Mouse (Mus musculus): ENCODE results near the gene Sdc1. TPM values are rescaled to one million over a fixed set of nuclear protein-coding genes. Genes with fewer than 3 reads are reported as not detected.

Sdc1 gene
- polyA plus RNA-seq, 2 experiments from 2014 or later, result 0.32 TPM; not detected in 1

DNA sequence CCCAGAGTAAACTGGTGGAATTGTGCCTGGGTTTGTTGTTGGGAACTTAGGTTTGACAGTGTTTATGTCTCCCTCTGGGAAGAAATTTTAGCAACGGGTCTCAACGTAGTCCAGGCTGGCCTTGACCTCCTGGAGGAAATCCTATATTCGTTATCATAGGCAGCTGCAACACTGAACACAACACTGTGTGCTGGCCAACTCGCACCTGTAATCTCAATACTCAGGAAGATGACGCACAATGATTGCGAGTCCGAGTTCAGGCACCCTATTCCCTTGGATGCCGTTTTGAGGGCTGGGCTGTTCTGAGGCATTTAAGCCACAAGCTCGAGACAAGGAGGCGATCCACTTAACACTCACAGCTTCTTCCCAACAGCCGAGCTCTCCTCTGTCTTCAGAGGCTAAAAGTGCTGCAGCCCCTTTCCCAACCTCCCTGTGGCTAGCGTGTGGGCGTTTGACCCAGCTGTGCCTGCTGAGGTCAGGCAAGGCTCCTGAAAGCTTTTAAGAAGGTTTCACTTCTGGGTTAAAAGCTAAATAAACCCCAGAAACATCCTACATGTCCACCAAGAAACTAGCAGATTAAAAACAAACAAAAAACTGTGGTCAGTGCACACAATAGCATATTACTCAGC lies 58.0 kb downstream of the Sdc1 start:
- no peak for ATAC-seq

DNA sequence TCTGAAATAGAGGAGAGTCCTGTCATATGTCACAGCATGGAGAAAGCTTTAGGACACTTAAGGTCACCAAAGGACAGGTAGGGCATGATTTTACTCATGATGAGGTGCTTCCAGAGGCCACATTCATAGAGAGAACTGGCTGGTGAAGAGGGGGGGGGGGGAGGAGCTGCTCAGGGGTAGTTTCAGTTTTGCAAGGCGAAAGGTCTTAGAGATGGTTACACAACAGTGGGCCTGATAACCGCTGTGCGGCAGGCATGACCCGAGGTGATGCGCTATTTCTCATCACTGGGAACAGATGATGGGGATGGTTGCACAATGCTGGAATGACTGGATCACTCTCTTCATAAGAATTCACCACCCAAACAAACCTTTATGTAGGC lies 58.5 kb downstream of the Sdc1 start:
- ATAC-seq, result no peak

DNA sequence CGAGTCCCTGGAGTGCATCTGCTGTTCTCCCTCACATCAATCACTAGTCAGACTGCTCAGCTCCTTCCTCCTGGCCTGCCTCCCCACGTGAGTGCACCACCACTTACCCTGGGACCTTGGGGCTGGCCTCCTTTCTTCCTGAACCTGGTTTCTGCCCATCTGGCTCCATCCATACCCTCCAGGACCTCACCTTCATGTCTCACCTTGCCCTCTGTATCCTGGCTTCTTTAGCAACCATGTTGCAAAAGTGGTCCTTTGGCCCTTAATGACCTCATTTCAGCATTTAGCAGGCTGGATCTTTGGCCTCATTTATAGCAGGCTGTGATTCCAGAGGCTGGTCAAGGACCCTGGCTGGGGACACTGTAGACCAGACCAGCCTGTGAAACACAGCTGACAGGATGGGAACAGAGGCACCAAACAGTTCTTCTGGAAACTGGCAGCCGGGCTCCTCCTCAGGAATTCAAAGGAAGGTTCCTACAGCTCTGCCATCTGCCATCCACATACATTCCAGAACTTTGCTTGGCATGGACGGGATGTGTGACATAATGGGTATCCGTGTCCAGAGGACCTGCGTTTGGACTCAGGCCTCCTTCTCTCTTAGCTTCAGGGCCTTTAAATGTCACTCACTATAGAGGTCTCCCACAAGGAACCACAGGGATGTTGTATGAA lies 60.0 kb downstream of the Sdc1 start:
- ATAC-seq, result no peak

DNA sequence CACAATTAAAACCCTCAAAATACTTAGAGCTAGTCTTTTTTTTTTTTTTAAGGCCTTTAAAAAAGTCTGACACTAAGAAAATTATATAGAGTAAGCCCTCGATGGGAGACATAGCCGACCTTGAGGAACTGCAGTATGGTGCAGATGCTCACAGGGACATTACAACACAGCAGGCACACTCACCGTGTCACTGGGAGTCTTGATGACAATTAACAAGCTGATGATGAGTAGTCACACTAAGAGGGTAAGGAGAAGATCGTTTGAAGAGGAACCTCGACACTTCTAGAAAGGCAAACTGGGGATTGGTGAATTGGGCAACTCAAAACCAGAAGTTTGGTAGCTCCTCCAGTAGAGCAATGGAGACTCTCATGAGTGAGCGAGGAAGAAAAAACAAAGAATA lies 60.6 kb downstream of the Sdc1 start:
- no peak for ATAC-seq

DNA sequence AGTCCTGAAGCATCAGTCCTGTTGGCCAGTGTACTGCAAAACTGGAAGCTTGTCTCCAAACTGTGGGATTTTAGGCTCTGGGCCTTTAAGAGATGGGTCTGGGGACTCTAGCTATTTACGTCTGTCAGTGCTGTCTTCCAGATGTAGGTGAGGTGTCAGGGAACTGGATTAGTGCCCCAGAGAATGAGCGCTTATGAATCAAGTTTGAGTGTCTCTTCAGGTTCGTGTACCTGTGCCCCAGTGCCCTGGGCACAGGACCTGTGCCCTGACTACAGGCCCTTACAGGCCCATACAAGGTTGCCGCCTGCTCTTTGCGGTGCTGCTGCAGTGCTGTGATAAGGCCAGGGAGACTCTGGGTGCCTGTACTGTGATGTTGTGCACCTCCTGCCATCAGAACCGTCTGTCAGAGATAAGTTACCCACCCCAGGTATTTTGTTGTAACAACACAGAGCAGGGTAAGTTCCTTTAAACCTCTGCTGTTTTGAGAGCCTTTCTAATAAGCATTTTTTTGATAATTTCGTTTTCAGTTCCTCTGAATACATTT lies 69.7 kb downstream of the Sdc1 start:
- no peak for ATAC-seq

DNA sequence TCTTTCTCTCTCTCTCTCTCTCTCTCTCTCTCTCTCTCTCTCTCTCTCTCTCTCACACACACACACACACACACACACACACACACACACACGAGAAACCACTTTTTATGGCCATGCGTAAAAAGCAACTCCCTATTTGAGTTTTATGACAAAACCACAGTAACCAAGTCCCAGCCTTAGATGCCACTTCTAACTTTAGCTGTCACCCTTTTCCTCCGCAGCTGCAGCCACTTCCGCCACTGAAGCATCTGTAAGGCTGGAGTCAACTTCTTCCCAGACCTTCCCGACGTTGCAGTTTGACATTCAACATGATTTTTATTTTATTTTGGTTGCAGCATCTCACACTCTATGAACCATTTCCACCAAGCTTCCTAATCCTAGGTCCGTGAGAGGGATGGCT lies 71.6 kb downstream of the Sdc1 start:
- ATAC-seq, result no peak

Other genes with a start within 250 kb of the Sdc1 start
- not detected for gene Slc7a15, start 172.3 kb upstream of the Sdc1 start, polyA plus RNA-seq (2017; shearing (Covaris generic))
- gene Pum2, start 97.2 kb upstream of the Sdc1 start, polyA plus RNA-seq (2017; shearing (Covaris generic)), result 10 to 100 TPM; 55.7 to 63.1 TPM
- 100 to 1,000 TPM; 114 to 152 TPM for gene Laptm4a, start 150.3 kb downstream of the Sdc1 start, polyA plus RNA-seq (2017; shearing (Covaris generic))
- gene Matn3, start 176.6 kb downstream of the Sdc1 start, polyA plus RNA-seq (2017; shearing (Covaris generic)), result not detected
- gene Wdr35, start 202.6 kb downstream of the Sdc1 start, polyA plus RNA-seq (2017; shearing (Covaris generic)), result 1 to 10 TPM; 3.0 to 3.4 TPM